In genomic region chr14:123542362-123542761, GRCm38 (mm10) we compare ENCODE assay signal across 18 mouse cellular contexts.
DNase-seq lines count a peak whose midpoint lies in the region; TF ChIP-seq lines count a peak whose summit lies in the region.
"Had no signal": no experiment of that assay in that cellular context is flagged by ENCODE, and none has a peak within 500 bp of the region (broad histone marks: within the 10 kb centered on the region; RNA-seq: fewer than 3 reads in every experiment).

No protein-coding gene starts in this region.

- H3K9me3 ChIP-seq in ES-E14 (ENCODE audit: control insufficient read depth, insufficient read depth, low read depth, low read length) = no peaks in the 10 kb centered on the region
- H3K9me3 ChIP-seq: heart, embryonic 13.5 days; kidney, embryonic 15.5 days; limb, embryonic 15.5 days; lung, embryonic 15.5 days; neural tube, embryonic 13.5 days had no signal

- TF ChIP-seq CTCF in left cerebral cortex, adult 2 months (IDR thresholded peaks at IDR 0.05) = peak; percentile 40

- H3K9ac ChIP-seq in ES-E14 (ENCODE audit: insufficient read depth, low read depth, low read length, poor library complexity, severe bottlenecking) = no peak overlapping the region
- H3K9ac ChIP-seq: heart, embryonic 13.5 days; kidney, embryonic 15.5 days; limb, embryonic 15.5 days; lung, embryonic 15.5 days; neural tube, embryonic 13.5 days had no signal

- H3K27ac ChIP-seq in left cerebral cortex, adult 2 months = no peak overlapping the region
- H3K27ac ChIP-seq in ES-E14 (ENCODE audit: insufficient read depth, low read depth, low read length, poor library complexity, severe bottlenecking) = no peak overlapping the region
- H3K27ac ChIP-seq: heart, embryonic 13.5 days; kidney, embryonic 15.5 days; limb, embryonic 15.5 days; lung, embryonic 15.5 days; neural tube, embryonic 13.5 days had no signal

- H3K36me3 ChIP-seq in ES-E14 (ENCODE audit: control insufficient read depth, insufficient read depth, low read length, poor library complexity, severe bottlenecking) = no peaks in the 10 kb centered on the region
- H3K36me3 ChIP-seq: heart, embryonic 13.5 days; kidney, embryonic 15.5 days; limb, embryonic 15.5 days; lung, embryonic 15.5 days; neural tube, embryonic 13.5 days had no signal

- H3K4me3 ChIP-seq in left cerebral cortex, adult 2 months = no peak overlapping the region
- H3K4me3 ChIP-seq in ES-E14 (ENCODE audit: insufficient read depth in 1 of 2, low read depth in 1 of 2, low read length in 2 of 2, poor library complexity in 1 of 2, severe bottlenecking in 1 of 2) = no peak overlapping the region
- H3K4me3 ChIP-seq: heart, embryonic 13.5 days; kidney, embryonic 15.5 days; limb, embryonic 15.5 days; lung, embryonic 15.5 days; neural tube, embryonic 13.5 days had no signal

- intact Hi-C loops in left cerebral cortex, adult 2 months (cut with DNase I) = no loop called here
- intact Hi-C loops in left cerebral cortex, postnatal 36 days (cut with DNase I) = no loop called here

- in situ Hi-C loops in ES-E14 (cut with MboI; ENCODE audit: low sequenced_read_pairs in 2 of 2, unreplicated experiment in 2 of 2) = no loop called here

- no peaks in the 10 kb centered on the region for H3K4me1 ChIP-seq in ES-E14 (ENCODE audit: control insufficient read depth in 2 of 2, insufficient read depth in 2 of 2, low read length in 2 of 2, poor library complexity in 1 of 2)
- H3K4me1 ChIP-seq: heart, embryonic 13.5 days; kidney, embryonic 15.5 days; limb, embryonic 15.5 days; lung, embryonic 15.5 days; neural tube, embryonic 13.5 days had no signal

- DNase-seq in embryo, embryonic 10 days (ENCODE audit: low spot score) = peak; percentile 27
- no peak for DNase-seq in embryo, embryonic 9.5 days (ENCODE audit: extremely low spot score)
- DNase-seq in left cerebral cortex, adult 2 months (ENCODE audit: extremely low spot score in 1 of 2, low spot score in 2 of 2) = no peak
- DNase-seq in left cerebral cortex, postnatal 36 days (ENCODE audit: low spot score in 2 of 2) = no peak
- peak; percentile 15 for DNase-seq in ES-E14 (ENCODE audit: low read depth, low spot score)
- peak; percentile 41 for DNase-seq in embryo, embryonic 10.5 days (ENCODE audit: low spot score)
- DNase-seq in spleen, postnatal 10 days (ENCODE audit: low spot score in 2 of 2) = no peak
- DNase-seq in cerebellum, postnatal 36 days = no peak
- DNase-seq: cerebellum, adult 18-20 months; gastrocnemius, postnatal 25 days; heart, postnatal 4 days; right cerebral cortex, postnatal 4 days; thymus, postnatal 14 days had no signal

TF ChIP-seq in ES-E14, 5 proteins besides CTCF, POLR2A, EP300 and RAD21:
- peak; percentile 17; the same call in 1 of the 2 replicates for TF ChIP-seq ZC3H11A (IDR thresholded peaks at IDR 0.05; ENCODE audit: borderline replicate concordance, low read depth, low read length)
- no peak for TF ChIP-seq MAFK (IDR thresholded peaks at IDR 0.05; ENCODE audit: insufficient read depth, low read depth, low read length)
- no peak for TF ChIP-seq ZNF384 (IDR thresholded peaks at IDR 0.05; ENCODE audit: low read depth, low read length)
TF ChIP-seq in ES-E14: peak in this region for 1.

Comparison
In these comparisons a context has a peak if more than half of its experiments do, and no peak if none do; other contexts are left out.
1. DNase-seq: peak in embryo, embryonic 10 days (single experiment), ES-E14 (single experiment) and embryo, embryonic 10.5 days (single experiment); none in embryo, embryonic 9.5 days (single experiment), left cerebral cortex, adult 2 months (0 of 2), left cerebral cortex, postnatal 36 days (0 of 2), spleen, postnatal 10 days (0 of 2) and cerebellum, postnatal 36 days (0 of 2).